Mouse (Mus musculus) testis, adult 2 months (tissue): Measurements from ENCODE around the gene Matn3. TPM values are rescaled to one million over a fixed set of nuclear protein-coding genes. Genes with fewer than 3 reads are reported as not detected.

Experiments
- H3K27ac ChIP-seq: fragments of 200-500 bp; 2 replicates; pipeline ENCODE4 v1.5.1; 2012; ENCODE audit warnings: low read depth, low read length; ENCODE audit not compliant: control insufficient read depth, insufficient read depth
- H3K27me3 ChIP-seq: fragments of 200-500 bp; 2 replicates; pipeline ENCODE4 v1.6.1; 2012; ENCODE audit warnings: mild to moderate bottlenecking, low read length, moderate library complexity; ENCODE audit not compliant: control insufficient read depth, insufficient read depth
- H3K36me3 ChIP-seq: fragments of 200-500 bp; 2 replicates; pipeline ENCODE4 v1.6.1; 2012; ENCODE audit warnings: mild to moderate bottlenecking, low read length; ENCODE audit not compliant: control insufficient read depth, insufficient read depth
- H3K4me1 ChIP-seq: fragments of 200-500 bp; 2 replicates; pipeline ENCODE4 v1.6.1; 2012; ENCODE audit warnings: low read length; ENCODE audit not compliant: control insufficient read depth, insufficient read depth
- H3K4me3 ChIP-seq: fragments of 200-500 bp; 2 replicates; pipeline ENCODE4 v1.5.1; 2012; ENCODE audit warnings: low read depth, mild to moderate bottlenecking, low read length, moderate library complexity, mixed read lengths; ENCODE audit not compliant: control insufficient read depth
- CTCF ChIP-seq: fragments of 200-500 bp; IDR thresholded peaks from 2 replicates; pipeline ENCODE4 v1.5.1; 2012; ENCODE audit warnings: low read depth, mild to moderate bottlenecking, inconsistent platforms, low read length, moderate library complexity; ENCODE audit not compliant: control insufficient read depth, insufficient read depth, insufficient replicate concordance
- POLR2A ChIP-seq: fragments of 200-500 bp; IDR thresholded peaks from 2 replicates; pipeline ENCODE4 v1.6.1; 2012; ENCODE audit warnings: low read depth, mild to moderate bottlenecking, inconsistent platforms, low read length, moderate library complexity; ENCODE audit not compliant: control insufficient read depth
- polyA plus RNA-seq: library from polyadenylated mRNA; depleted of rRNA; stranded (reverse); fragments of >200 nt; gene quantifications from 2 replicates; pipeline ENCODE4 v1.2.3, GENCODE M21; 2012

Matn3 gene
- polyA plus RNA-seq, 1 experiment = 0.07 TPM

DNA sequence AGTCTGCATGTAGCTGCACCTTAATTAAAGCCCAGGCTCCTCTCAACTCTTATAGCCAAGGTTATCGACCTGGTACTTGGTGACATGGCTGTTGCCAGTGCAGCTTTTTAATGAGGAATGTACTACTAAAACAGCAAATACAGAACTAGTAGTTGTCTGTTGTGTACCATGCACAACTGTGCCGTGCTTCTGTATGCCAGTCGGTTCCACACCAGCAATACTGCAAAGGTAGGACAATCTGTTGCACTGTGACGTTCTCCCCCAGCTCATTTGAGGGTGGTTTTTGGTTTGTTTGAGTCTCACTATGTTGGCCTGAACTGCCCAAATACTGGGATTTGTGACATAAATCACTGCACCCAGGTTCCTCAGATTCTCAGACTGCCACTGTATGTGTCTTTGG is 8.2 kb upstream of the Matn3 start:
- TF ChIP-seq POLR2A (no peak), CTCF (no peak)
- H3K4me1 ChIP-seq = no peaks in the 10 kb centered on the region
- H3K36me3 ChIP-seq = peaks cover 5% of the 10 kb centered on the region; the same call in 1 of the 2 replicates
- H3K27me3 ChIP-seq = no peaks in the 10 kb centered on the region
- no peak overlapping the region for H3K27ac ChIP-seq
- no peak overlapping the region for H3K4me3 ChIP-seq

DNA sequence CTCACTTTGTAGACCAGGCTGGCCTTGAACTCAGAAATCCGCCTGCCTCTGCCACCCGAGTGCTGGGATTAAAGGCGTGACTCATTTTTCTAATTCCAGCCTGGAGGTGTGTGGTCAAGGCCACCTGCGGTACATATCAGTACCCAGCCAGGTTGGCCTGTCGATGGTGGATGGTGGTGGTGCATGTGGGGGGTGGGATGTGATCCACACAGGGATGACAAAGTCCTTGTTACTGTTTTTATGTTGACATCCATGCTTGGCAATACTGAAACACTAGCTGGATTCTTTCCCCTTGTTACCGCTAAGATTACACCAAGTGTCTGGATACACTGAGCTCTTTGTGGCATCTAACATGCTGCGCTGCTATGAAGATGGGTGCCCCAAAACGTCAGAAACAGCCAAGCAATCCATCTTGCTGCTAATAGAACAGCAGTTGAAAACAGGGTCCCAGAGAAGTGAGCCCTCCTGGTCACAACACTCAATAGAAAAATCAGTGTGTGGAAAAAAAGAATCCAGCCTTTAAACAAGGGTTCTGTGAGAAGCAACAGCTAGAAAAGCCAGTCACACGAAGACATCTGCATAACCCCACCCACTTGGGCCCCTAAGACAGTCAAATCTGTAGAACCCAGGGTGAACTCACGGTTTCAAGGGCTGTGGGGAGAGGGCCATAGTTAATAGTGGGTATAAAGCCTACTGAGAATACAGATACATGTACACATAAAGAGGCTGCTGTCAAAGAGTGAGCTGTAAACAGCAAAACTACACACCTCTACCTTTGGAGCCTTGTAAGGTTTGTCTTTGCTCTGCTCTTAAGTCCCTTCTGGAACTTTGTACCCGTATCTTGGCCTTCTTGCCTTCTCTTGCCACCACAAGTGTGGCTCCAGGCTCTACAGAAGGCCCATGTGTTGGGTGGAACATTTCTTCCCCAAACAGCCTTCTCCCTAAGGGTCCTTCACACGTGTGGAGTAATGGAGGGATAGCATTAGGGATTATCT is 7.4 kb upstream of the Matn3 start:
- Histone ChIP-seq H3K36me3 (peaks cover 3% of the 10 kb centered on the region; the same call in 1 of the 2 replicates), H3K4me1 (no peaks in the 10 kb centered on the region), H3K27me3 (no peaks in the 10 kb centered on the region), H3K27ac (no peak overlapping the region), H3K4me3 (no peak overlapping the region)
- TF ChIP-seq POLR2A (no peak), CTCF (no peak)

DNA sequence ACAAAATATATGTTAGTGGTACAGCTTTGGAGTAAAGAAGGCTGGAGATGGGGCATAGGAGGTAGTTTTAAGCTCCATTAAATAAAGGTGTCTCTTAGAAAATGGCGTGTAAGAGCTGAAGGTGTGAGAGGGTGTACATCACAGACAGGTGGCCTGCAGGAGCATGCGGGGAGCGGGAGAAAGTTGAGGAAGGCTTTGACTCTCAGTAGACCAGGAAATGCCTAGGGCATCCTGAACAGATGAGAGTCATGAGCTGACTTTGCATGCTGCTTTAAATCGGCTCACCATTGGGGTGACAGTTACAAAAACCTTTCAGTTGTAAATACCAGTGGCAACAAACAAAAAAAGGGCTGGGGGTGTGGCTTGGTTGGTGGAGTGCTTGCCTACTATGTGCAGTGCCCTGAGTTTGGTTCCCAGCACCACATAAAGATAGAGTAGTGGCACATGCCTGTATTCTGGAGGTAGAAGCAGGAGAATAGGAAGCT is 6.6 kb upstream of the Matn3 start:
- TF ChIP-seq CTCF = no peak
- no peak for TF ChIP-seq POLR2A
- Histone ChIP-seq H3K4me3 (no peak overlapping the region), H3K27me3 (no peaks in the 10 kb centered on the region), H3K36me3 (no peaks in the 10 kb centered on the region; the same call in 1 of the 2 replicates), H3K27ac (no peak overlapping the region), H3K4me1 (no peaks in the 10 kb centered on the region)

DNA sequence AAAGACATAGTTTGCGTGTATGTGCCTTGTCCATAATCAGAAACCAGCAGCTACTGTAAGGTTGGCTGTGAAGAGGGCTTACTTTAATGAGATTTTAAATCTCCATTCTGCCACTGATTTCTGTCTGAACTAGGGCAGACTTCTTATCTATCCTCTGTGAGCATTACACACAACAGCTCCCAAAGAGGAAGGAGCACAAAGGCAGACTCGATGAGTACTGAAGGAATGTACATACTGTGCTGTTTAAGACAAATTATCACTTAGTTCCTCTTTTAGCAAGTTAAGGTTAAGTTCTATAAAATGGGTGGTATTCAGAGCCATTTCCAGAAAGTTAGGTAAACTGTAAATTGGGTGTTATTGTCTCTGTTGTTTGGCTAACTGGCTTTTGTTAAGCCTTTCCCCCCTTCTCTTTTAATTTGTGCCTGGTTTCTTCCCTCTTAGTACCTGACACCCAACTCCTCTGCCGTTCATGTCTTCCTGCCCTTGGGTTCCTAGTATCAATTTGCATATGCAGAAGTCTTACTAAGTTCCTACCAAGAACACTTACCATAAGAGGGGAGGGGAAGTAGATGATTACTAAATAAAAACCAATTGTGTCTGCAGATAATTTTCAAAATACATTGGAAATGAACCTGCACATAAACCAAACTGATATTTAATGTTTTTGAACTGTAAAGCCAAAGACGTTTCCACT is 5.9 kb upstream of the Matn3 start:
- TF ChIP-seq POLR2A = no peak
- TF ChIP-seq CTCF = no peak
- no peak overlapping the region for H3K4me3 ChIP-seq
- no peak overlapping the region for H3K27ac ChIP-seq
- no peaks in the 10 kb centered on the region for H3K27me3 ChIP-seq
- H3K36me3 ChIP-seq = no peaks in the 10 kb centered on the region; the same call in 1 of the 2 replicates
- no peaks in the 10 kb centered on the region for H3K4me1 ChIP-seq

DNA sequence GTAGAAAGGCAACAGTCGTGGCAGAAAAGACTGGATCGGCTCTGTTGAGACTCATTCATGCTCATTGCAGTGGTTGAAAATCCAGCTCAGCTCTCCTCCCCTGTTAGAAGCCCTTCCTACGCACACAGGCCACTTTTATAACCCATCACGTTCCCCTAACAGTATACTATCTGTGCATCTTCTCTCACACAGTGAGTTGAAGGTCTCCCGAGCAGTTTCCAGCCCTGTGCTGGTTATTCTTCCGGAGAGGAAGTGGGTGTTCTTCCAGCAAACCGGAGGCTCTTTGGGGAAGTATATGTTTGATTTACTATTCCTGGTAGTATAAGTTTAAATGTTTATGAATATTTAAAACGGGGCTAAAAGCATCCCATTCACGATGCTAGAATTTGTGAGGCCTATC is 566 bp upstream of the Matn3 start:
- Histone ChIP-seq H3K4me3 (peak overlapping the region; percentile 5; the same call in 1 of the 2 replicates), H3K4me1 (peaks cover 14% of the 10 kb centered on the region), H3K36me3 (no peaks in the 10 kb centered on the region), H3K27me3 (no peaks in the 10 kb centered on the region), H3K27ac (no peak overlapping the region)
- no peak for TF ChIP-seq POLR2A
- TF ChIP-seq CTCF = no peak

DNA sequence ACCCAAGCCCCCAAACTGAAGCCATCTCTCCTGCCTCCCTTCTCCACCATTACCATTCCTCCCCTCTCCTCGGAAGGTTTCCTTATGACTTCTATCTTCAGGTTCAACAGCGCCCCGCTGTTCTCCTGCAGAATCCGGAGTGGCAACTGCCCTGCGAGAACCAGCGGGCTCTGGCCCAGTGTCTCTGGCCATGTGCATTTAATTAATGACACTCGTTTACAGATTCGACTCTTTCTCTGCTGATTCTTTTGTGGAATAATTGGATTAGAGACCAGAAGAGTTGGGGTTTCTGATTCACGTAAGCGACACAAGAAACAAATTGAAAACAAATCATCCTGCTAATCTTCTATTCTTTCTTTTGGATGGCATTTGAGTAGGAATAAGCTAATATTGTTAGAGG is 5.4 kb downstream of the Matn3 start:
- Histone ChIP-seq H3K27ac (no peak overlapping the region), H3K4me3 (no peak overlapping the region), H3K4me1 (peaks cover 3% of the 10 kb centered on the region), H3K36me3 (no peaks in the 10 kb centered on the region), H3K27me3 (no peaks in the 10 kb centered on the region)
- TF ChIP-seq POLR2A (no peak), CTCF (no peak)

DNA sequence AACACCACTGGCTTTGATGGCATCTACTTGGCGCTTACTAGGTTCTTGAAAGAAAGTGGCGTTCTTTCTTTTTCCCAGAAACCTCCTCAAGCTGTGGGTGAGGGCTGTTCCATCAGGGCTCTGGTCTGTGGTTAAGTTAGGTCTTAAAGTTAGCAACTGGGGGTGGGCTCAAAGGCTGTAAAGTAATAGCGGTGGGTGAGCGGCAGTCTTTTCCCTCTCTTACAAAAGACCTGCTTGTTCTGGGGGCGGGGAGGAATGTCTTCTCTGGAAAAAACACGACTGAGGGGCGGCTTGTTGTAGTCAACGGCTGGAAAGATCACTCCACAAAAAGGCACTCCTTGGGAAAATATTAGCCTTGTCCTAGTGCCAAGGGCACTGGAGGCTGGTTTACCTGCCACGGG is 6.4 kb downstream of the Matn3 start:
- Histone ChIP-seq H3K27ac (no peak overlapping the region), H3K4me1 (no peaks in the 10 kb centered on the region), H3K27me3 (no peaks in the 10 kb centered on the region)

More for the DNA sequence above, 6.4 kb downstream of the Matn3 start:
- Histone ChIP-seq H3K4me3 (no peak overlapping the region), H3K36me3 (no peaks in the 10 kb centered on the region)
- TF ChIP-seq POLR2A (no peak), CTCF (no peak)
